Mouse (Mus musculus) adrenal gland, postnatal 14 days (tissue): Measurements from ENCODE around the gene Rassf3. TPM values are rescaled to one million over a fixed set of nuclear protein-coding genes. Genes with fewer than 3 reads are reported as not detected.

Experiments
- DNase-seq: peaks from one replicate; pipeline ENCODE4 v3.0.0; 2021; ENCODE audit warnings: mixed read lengths
- long read RNA-seq, 2 experiments: library from polyadenylated mRNA; stranded (forward); transcript quantifications; one replicate each; pipeline ENCODE4 v2.0.0; 2021
- total RNA-seq: library from RNA; stranded (reverse); gene quantifications from 2 replicates; pipeline ENCODE4 v1.2.3, GENCODE M21; 2021

The Rassf3 gene
- total RNA-seq, result 40.1 and 41.1 TPM in 2 replicates
- long read RNA-seq, experiment 1, transcript Rassf3-201 (5 exons, 3,522 nt), result major isoform, 45 of 57 reads
- long read RNA-seq, experiment 1, partial matches to known transcripts, result 0 of 57 reads
- long read RNA-seq, experiment 1, other reads (novel, unspliced or antisense), result 12 of 57 reads
- long read RNA-seq, experiment 2, transcript Rassf3-201 (5 exons, 3,522 nt), result major isoform, 31 of 45 reads
- long read RNA-seq, experiment 2, partial matches to known transcripts, result 1 of 45 reads
- long read RNA-seq, experiment 2, other reads (novel, unspliced or antisense), result 13 of 45 reads

DNA sequence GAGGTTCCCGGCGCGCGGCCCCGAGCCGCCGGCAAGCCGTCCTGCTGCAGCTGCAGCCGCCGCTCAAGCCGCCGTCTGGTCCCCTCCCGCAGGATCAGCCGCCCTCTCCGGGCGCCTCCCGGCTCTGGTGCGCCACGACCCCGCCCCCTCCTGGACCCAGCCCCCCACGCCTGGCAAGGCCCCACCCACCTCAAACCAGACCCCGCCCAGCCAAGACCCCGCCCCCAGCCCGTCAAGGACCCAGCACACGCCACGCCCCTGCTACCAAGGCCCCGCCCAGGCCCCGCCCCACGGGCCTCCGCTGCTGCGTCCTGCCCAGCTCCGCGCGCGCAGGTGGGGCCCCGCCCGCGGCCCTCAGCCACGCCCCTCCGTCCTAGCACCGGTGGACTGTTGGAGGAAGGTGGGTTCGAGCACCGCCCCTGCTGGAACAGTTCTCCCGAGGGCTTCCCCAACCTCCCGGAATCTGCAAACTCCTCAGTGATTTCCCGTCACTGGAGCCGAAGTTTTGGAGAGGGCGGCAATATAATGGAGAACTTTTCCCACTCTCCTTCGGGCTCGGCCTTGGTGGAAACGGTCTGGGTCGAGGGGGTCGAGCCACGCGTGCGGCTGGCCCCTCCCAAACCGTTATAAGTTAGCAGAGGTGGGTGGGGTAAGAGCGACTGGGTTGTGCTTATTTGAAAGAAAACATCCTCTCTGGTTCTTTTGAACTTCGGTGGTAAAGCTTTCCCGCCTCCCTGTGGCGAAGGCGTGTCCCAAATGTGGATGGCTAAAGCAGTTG lies at the start of gene Rassf3:
Rassf3 (minus strand) TSS at position 158 of the 778 bp plus-strand sequence.
- peak; percentile 99 for DNase-seq

DNA sequence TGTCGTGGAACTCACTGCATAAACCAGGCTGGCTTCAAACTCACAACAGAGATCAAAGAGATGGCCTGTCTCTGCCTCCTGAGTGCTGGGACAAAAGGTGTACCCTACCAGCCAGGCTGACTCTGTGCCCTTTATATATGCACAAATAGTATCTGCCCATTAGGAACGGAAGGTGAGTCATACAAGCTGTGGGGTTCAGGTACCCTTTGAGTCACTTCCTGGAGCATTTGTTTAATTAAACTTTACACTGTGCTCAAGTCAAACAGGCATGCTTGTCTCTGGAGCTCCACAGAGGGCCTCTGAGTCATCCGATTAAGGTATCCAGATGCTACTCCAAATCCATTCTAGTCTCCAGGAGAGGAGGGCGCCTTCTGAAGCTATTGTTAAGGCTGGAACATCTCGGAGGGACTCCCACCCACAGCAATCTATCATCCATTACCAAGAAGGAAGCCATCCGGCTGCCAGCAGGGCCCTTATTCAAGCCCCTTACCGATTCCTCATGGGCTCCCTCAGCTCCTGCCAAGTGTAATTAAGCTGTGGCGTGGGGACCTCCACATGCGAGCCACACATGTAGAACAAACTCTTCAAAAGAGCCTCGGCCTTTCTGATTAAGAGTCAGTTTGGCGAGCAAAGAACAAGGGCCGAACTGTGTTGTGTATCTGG lies 44.9 kb upstream of the Rassf3 start:
- no peak for DNase-seq

DNA sequence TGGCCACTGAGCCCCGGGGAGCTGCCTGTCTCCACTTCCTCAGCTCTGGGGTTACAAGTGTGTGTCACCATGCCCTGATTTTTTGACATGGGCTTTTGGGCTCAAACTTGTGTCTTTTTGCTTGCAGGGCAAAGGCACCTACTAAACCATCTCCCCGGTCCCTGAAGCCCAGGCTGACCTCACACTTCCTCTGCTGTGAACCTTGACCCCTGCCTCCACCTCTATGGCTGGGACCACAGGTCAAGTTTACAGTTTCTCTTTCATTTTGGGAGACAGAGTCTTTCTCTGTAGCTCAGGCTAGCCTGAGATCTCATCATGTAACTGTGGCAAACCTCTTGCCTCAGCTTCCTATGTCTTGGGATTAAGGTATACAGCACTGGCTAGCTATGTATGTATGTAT lies 43.6 kb upstream of the Rassf3 start:
- no peak for DNase-seq

DNA sequence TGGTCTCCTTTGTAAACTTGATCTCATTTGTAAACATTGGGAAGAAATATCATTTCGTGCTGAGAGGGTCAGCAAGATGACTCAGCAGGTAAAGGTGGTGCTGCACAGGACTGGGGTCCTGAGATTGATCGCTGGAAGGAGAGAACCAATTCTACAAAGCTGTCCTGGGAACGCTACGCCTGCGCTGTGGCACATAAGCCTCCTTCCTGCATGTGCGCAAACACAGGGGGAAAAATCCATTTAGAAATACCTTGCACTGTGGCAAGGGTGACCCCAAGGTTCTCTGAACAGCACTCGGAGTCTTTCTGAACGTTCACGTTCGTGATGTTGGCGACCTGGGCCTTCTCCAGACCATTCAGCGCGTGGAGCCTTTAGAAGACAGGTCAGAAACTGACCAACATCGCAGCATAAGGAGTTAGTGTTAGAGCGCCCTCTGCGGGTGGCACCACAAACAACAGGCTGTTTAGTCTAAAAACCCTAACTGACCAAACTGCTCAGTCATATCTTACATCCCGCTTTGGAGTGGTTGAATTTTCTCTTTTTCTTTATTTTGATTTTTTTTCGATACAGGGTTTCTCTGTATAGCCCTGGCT lies 40.0 kb upstream of the Rassf3 start:
- DNase-seq, result peak; percentile 92

DNA sequence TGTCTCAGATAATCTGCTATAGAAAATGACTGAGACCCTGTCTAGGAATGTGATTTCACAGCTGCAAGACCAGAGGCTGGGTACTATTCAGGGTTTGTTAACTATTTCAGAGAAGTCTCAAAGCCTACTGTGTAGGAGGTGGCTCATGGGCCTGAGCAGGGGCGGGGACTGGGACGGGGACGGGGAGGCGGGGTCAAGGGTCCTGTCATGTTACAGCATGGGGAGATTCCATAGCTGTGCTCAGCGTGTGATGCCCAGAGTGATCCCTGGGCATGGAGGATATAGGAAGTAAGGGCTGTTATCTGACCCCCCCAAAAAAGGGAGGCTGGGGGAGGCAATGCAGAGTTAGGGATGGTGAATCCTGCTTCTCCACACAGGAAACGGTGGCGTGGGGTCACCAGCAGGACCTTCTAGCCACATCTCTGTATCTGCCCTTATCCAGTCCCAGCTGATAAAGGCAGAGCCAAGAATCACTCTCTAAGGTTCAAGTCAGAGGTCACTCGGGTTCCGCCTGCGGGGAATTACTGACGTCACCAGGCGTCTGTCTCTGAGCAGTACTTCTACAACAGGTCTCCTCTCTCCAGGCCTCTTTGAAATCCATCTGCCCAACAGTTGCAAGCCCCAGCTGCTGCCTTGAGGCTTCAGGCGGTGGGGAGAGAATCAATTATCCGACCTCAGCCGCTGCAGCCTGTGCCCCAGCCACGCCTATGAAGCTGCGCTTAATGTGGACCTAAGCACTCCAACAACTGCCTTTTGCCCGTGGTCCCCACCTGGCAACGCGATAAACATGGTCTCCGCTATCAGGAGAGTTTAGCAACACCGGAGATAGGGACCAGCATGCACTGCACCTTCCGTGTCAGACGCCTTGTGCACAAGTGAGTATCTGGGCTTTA lies 33.9 kb upstream of the Rassf3 start:
- DNase-seq, result peak; percentile 45

DNA sequence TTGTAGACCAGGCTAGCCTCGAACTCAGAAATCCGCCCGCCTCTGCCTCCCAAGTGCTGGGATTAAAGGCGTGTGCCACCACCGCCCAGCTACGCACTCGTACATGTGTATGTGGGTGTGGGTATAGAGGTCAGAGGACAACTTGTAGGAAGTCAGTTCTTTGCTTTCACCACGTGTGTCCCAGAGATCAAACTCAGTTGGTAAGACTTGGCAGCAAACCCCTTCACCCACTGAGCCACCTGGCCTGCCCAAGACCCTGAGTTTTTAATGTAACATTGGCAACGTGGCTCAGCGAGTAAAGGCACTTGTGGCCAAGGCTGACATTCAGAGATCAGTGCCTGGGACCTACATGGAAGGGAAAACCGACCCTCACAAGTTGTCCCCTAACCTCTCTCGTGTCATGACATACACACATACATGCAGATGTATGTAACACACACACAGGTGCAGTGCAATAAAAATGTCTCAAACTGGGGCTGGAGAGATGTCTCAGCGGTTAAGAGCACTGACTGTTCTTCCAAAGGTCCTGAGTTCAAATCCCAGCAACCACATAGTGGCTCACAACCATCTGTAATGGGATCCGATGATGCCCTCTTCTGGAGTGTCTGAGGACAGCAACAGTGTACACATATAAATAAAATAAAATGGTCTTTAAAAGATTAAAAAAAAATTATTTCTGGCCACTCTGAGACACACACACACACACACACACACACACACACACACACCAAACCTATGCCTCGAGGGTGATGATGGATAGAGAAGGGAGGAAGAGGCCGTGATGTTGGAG lies 31.8 kb upstream of the Rassf3 start:
- DNase-seq, result no peak

DNA sequence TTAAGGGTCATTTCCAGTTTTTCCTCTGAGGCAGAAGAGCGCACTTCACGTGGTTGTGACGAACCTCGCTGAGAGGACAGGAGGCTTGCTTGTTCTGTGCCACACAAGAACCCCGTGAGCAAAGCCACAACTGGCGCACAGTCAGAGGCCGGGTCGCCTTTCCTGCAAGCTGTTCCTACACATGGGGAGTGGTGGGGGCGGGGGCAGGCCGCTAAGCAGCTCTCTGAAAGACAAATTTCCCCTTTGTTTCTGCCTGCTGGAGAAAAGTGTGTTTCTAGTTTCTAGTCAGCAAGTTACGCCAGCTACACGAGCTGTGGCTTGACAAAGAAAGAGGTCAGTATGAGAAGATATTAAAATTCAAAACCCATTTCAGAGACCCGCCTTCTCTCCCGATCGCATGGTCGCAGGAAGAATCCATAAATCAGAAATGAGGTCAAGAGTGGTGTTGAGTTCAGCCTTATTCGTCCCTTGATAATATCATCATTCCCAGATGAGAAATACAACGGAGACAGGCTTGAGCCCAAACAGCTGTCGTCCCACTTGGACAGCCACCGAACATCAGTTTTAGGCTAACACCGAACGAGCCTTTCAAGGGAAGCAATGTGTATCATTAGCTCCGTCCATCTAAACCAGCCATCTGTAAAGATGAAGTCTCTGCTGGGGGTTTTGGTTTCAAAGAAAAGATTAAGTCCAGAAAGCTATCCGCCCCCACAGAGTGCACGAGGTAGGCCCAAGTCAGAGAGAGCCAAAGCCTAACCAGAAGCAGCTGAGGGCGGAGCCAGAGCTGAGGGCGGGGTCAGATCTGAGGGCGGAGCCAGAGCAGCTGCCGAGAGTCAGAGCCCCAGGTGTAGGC lies 30.8 kb upstream of the Rassf3 start:
- peak; percentile 76 for DNase-seq

DNA sequence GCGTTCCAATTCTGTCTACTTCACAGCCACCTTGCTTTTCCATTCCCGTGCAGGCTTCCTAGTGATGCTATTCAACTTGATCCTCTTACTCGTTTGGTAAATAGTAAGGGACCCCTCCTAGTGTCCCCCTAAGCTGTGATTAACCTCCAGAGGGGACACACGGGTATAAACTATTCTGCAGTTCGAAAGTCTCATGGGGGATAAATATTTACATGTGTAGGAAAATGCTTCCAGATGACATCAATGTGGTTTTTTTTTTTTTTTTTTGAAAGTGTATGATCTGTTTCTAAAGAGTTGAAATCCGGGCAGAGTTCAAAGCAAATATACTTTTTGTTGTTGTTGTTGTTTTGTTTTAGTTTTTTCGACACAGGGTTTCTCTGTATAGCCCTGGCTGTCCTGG lies 29.8 kb upstream of the Rassf3 start:
- DNase-seq, result no peak

DNA sequence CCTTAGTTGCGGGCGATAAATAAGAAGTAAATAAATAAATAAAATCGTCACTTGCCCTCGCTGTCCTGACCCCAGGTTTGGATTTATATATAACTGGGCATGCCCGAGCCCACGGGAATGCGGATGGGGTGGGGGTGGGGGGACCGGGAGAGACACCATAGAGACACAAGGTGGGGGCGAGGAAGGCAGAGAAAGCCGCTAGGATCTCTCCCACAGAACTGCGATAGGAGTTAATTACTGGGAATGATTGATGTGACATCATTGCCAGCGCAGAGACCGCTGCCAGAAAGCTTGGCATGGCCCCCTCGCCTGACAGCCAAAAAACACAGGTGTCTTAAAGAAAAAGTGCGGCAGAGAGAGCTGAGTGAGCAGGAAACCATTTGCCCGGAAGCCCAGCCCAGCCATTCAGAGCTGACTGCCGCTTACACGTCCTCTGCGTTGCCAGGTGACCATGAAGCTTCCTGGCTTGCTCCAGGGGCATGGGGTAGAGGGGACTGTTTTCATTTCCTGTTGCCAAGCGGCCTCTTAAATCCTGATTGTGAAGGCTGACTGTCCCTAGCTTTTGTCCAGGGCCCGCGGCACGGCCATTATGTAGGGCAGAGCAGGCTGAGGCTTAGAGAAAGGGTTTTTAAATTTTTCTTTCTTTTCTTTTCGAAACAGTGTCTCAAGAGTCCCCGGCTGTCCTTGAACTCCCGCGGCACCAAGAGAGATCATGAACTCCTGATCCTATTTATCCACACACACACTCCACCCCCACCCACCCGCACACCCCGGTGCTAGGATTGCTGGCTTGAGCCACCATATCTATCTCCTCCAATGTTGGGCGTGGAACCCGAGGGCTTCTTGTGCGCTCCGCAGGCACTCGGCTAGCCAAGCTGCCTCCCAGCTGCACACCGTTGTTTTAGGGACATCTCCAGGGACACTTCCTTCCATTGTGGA lies 29.1 kb upstream of the Rassf3 start:
- DNase-seq, result peak; percentile 91

DNA sequence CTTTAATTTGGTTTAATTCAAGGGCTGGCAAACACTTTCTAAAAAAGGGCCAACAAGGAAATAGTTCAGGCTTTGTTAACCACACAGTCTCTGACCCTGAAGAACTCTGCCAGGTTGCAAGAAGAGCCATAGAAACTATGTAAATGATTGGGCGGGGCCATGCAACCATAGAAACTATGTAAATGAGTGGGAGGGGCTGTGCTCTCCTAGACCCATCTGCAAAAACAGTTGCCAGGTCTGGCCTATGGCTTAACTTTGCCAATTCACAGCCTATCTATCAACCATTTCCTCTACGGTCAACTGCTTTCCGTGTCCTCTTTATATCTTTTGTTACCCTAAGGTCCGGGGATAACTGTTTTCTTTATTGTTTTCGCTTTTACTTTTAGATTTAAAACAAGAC lies 25.0 kb upstream of the Rassf3 start:
- DNase-seq, result no peak

DNA sequence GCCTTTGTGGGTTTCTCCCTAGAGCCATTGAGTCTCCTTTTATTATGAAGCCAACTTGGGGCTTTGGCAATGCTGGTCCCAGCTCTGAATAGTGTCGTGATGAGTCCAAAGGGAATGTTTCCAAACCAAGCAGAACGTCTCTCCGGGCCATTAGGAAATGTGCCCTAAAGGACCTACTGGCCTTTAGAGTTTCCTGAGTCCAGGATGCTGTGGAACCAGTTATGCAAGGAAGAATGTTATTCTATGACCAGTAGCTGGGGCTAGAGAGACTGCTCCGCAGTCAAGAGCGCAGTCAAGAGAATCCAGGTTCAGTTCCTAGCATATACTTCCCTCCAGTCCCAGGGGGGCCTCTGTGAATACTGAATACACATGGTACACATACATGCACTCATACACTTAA lies 23.9 kb upstream of the Rassf3 start:
- DNase-seq, result peak; percentile 24

DNA sequence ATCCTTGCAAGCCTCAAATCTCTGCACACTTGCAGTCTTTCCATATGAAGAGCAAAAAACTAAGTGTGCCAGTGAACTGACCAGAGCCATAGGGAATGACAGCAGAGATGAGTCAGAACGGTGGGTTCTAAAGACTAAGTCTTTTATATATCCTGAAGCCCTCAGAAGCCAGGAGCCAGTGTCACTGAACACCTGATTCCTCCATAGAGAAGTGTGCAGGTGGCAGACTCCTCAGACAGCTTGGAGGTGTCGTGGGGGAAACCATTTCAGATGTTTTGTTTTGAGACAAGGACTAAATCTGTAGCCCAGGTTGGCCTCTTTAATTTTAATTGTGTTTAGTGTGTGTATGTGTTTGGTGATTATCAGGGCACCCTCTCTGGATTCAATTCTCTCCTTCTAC lies 22.9 kb upstream of the Rassf3 start:
- DNase-seq, result no peak

DNA sequence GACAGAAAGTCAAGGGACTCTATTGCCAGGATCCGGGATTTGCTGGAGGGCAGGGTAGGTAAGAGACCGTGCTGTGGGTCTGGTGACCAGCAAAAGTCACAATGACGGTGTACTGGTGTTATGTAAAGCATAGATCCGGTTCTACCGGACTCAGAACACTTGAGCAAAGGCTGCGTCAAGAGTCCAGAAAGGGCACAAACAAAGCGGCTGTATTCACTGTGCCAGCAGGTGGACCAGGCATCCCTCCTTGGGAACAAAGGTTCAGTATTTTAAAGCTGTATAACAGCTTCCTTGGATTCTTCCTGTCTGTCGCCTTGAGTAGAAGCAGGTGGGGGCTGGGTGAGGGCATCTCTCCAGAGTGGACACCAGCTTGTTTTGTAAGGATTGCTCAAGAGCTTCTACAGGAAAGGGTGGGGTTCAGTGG lies 22.3 kb upstream of the Rassf3 start:
- DNase-seq, result peak; percentile 44

DNA sequence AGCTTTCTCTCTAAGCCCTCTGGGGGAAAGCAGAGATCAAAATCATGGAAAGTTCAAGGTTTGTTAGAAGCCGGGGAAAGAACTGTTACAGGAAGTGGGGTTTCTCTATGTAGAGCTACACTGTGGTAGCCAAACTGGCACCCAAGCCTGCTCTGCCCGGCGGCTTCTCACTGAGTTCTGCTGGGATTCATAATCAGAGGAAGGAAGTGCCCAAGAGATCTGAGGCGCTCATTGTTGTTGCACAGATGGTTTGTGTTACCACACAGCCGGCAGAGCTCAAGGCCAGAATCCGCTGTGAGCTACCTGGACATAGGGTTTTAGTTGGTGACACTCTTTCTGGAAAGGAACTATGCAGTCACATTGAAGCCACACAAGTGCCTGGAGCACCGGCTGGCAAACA lies 21.8 kb upstream of the Rassf3 start:
- no peak for DNase-seq

DNA sequence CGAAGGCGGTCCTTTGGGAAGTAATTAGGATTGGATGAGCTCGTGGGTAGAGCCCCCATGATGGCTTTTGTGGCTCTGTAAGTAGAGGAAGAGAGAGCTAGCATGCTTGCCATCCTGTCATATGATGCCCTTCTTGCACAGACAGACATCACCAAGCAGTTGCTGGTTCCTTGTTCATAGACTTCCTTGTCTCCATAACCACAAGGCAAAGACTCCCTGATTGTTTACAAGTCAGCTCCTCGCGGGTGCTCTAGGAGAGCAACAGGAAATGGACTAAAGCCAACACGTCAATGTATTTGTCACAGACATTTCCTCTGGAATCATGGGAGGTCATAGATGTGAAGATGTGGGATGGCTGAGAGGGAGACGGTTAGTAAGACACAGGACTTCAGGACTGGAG lies 20.5 kb upstream of the Rassf3 start:
- no peak for DNase-seq

DNA sequence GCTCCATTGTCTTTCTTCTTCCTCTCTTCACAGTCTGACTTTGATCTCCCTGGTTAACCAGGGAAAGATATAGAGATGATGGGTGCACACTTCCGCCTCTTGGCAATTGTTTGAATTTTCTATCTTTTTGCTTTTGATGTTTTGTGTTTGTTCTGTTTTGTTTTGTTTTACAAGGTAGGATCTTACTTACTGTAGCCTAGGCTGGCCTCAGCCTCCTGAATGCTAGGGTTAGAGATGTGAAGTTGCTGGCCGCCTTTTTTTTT lies 17.9 kb upstream of the Rassf3 start:
- no peak for DNase-seq

DNA sequence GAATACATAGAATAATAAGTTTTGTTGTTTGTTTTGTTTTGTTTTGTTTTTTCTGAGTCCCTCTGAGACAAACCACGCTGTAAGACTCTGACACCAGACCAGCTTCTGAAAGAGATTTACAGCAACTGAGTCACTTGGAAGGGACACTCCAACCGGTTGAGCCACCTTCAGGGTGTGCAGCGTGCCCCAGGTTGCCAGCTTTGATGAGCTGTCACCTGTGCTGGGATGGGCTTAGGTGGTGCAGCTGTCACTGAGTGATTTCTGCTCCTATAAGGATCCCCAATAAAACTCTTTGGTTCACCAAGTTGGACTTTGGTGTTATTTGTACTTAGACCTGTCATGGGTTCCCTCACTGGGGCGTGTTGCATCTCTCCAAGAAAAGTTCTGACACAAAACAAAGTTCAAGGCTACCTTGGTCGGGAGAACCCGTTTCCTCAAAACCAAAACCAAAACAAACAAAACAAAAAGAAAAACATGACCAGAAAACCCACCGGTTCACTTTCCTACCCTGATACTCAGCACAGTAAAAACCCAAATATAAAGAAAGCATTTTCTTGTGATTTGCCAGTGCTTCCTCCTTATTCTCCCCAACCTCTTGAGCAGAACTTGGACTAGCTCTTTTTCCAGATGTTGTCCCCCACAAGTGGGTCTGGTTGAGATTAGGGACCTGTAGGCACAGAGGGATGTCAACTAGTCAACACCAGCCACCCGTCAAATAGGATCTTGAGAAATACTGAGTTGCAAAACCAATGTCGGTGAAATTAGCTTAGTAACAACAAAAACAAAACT lies 17.4 kb upstream of the Rassf3 start:
- DNase-seq, result no peak

DNA sequence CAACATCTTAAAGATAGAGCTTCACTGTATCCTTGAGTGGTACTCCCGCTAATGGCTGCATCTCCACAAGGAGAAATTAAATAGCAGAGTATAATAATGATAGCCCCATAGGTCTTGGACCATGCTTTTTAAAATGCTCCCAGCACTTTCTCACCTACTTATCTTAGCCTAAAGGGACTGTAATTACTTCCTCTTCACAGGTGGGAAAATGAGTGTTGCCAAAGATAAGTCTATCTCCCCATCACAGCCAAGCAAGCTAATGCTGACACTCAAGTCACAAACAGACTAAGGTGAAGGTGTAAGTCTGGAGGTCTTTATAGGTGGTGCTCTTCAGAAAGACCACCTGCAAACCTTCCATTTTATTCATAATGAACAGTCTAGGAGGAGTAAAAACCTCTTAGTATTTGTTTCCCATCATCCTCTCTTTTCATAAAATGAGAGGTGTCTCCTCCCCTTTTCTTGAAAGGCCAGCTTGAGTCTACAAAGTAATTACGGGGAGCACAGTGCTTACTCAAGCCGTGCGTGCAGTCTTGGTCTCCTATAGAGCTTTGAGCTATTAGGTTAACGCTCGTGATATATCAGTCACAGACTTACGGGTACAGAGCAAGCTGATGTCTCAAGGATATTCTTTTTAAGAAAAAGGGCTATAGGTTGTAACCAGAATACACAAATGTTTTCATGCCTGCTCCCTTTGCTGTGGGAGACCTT lies 16.6 kb upstream of the Rassf3 start:
- no peak for DNase-seq
